Mouse (Mus musculus): ENCODE results near the gene 1700025G04Rik.

DNA sequence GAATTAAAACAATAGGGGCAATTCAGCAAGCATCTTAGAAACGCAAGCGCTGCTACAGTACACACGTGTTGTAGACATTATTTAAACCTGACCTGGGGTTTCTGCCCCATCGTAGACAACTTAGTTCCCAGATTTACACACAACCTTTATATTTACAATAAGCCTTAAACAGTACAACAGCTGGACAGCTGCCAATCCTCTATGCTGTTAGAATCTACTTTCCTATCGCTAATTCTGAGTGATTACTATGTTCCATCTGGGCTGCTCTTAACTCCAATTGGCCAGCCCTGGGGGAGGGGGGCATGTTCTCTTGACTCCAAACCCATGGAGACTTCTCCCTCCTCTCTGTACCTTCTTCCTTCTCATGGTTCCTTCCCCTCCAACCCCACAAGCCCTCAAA, 11.8 kb upstream of the 1700025G04Rik start:
- TF ChIP-seq CTCF (IDR thresholded peaks at IDR 0.05; ENCODE audit: low read depth) (no peak), EP300 (IDR thresholded peaks at IDR 0.05; ENCODE audit: low read depth) (no peak)
